Mouse (Mus musculus) E14TG2a.4 (cell line): ENCODE data around the gene Ush1g.

Experiments used
- H3K27me3 ChIP-seq: 2 replicates; pipeline ENCODE4 v1.6.1; 2014; ENCODE audit warnings: low read length, control low read depth; ENCODE audit not compliant: insufficient read depth
- H3K36me3 ChIP-seq: 2 replicates; pipeline ENCODE4 v1.6.1; 2014; ENCODE audit warnings: low read length, control low read depth; ENCODE audit not compliant: insufficient read depth
- H3K4me1 ChIP-seq: replicated peaks from 2 replicates; pipeline ENCODE4 v1.6.1; 2014; ENCODE audit warnings: low read depth, low read length, control low read depth
- H3K4me3 ChIP-seq: replicated peaks from 2 replicates; pipeline ENCODE4 v1.5.1; 2014; ENCODE audit warnings: mild to moderate bottlenecking, low read length
- H3K9me3 ChIP-seq: 2 replicates; pipeline ENCODE4 v1.6.1; 2014; ENCODE audit warnings: low read length, control low read depth
- CTCF ChIP-seq: conservative IDR thresholded peaks from 2 replicates; pipeline ENCODE4 v1.5.1; 2014; ENCODE audit warnings: low read length
- NANOG ChIP-seq: IDR thresholded peaks from 2 replicates; pipeline ENCODE4 v1.6.1; 2014; ENCODE audit warnings: borderline replicate concordance, low read length, mixed read lengths
- POU5F1 ChIP-seq: IDR thresholded peaks from 2 replicates; pipeline ENCODE4 v1.6.1; 2014; ENCODE audit warnings: low read length, borderline replicate concordance

The Ush1g gene

DNA sequence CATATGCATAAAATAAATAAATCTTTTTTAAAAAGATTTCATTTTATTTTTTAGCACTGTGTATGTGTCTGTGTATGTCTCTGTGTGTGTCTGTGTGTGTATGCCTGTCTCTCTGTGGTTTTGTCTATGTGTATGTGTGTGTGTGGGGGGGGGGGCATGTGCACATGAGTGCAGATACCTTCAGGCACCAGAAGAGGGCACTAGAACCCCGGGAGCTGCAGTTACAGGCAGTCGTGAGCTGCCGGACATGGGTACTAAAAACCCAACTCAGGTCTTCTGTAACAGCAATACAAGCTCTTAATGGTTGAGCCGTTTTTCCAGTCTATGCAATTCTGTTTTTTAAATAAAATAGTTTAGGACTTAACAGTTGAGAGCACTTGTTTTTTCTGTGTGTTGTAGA, 21.1 kb downstream of the Ush1g start:
- peaks cover 24% of the 10 kb centered on the region for H3K4me1 ChIP-seq
- peaks cover 54% of the 10 kb centered on the region for H3K27me3 ChIP-seq
- no peak for TF ChIP-seq NANOG
- no peak for TF ChIP-seq POU5F1
- peak; percentile 54 for TF ChIP-seq CTCF
- no peaks in the 10 kb centered on the region for H3K36me3 ChIP-seq
- no peaks in the 10 kb centered on the region for H3K9me3 ChIP-seq
- no peak overlapping the region for H3K4me3 ChIP-seq

DNA sequence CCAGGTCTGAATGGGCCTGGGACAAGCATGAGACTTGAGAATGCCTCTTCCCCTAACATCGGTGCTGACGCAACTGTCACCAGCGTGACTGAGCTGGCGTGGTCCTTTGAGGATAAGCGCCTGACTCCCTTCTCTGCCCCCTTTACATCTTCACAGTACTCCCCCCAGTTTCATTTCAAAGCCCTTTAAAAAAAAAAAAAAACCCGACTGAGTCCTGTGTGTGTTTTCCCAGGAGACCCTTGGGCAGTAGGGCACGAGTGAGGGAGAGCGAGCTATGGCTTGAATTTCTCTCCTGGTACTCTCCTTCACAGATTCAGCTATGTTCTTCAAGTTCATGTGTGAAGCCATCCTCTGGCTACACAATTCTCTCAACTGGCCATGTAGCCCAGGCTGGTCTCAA, 23.7 kb downstream of the Ush1g start:
- TF ChIP-seq POU5F1 (no peak), NANOG (no peak), CTCF (no peak)
- Histone ChIP-seq H3K36me3 (no peaks in the 10 kb centered on the region), H3K9me3 (no peaks in the 10 kb centered on the region), H3K4me1 (peaks cover 40% of the 10 kb centered on the region), H3K27me3 (peaks cover 46% of the 10 kb centered on the region), H3K4me3 (0 out of 2 replicates have a peak overlapping the region, but pooled peaks have one; percentile 76)

- Histone ChIP-seq H3K27me3 (peaks cover 46% of the 10 kb centered on the region), H3K36me3 (no peaks in the 10 kb centered on the region), H3K4me1 (peaks cover 48% of the 10 kb centered on the region), H3K9me3 (no peaks in the 10 kb centered on the region), H3K4me3 (peak within 1 kb of the TSS; percentile 76)
- TF ChIP-seq POU5F1 = no peak
- no peak for TF ChIP-seq CTCF
- no peak for TF ChIP-seq NANOG
These were observed 24.5 kb downstream of the Ush1g start, which contains the start of gene Fads6 for GRCm38 (mm10) chr11:115297214-115297826. Gene Fads6 (minus strand): TSS chr11:115297663.

GRCm38 (mm10) chr11:115296471-115297210, 25.2 kb downstream of the Ush1g start:
- H3K36me3 ChIP-seq = no peaks in the 10 kb centered on the region
- H3K27me3 ChIP-seq = peaks cover 46% of the 10 kb centered on the region
- no peak for TF ChIP-seq POU5F1
- TF ChIP-seq CTCF = no peak
- no peak for TF ChIP-seq NANOG
- H3K4me1 ChIP-seq = peaks cover 54% of the 10 kb centered on the region
- peak overlapping the region; percentile 76 for H3K4me3 ChIP-seq
- no peaks in the 10 kb centered on the region for H3K9me3 ChIP-seq

- H3K4me3 ChIP-seq = no peak overlapping the region
- peaks cover 46% of the 10 kb centered on the region for H3K27me3 ChIP-seq
- no peaks in the 10 kb centered on the region for H3K36me3 ChIP-seq
- H3K4me1 ChIP-seq = peaks cover 61% of the 10 kb centered on the region
- H3K9me3 ChIP-seq = no peaks in the 10 kb centered on the region
- no peak for TF ChIP-seq NANOG
- no peak for TF ChIP-seq CTCF
- TF ChIP-seq POU5F1 = no peak
These were observed 25.9 kb downstream of the Ush1g start for GRCm38 (mm10) chr11:115295939-115296338.

GRCm38 (mm10) chr11:115292631-115293375, 29.0 kb downstream of the Ush1g start:
- H3K4me1 ChIP-seq = peaks cover 64% of the 10 kb centered on the region
- H3K27me3 ChIP-seq = peaks cover 22% of the 10 kb centered on the region
- H3K36me3 ChIP-seq = no peaks in the 10 kb centered on the region
- no peaks in the 10 kb centered on the region for H3K9me3 ChIP-seq
- no peak overlapping the region for H3K4me3 ChIP-seq
- TF ChIP-seq POU5F1 (no peak), NANOG (no peak), CTCF (no peak)

- TF ChIP-seq POU5F1 (no peak), CTCF (no peak), NANOG (no peak)
These were observed 30.3 kb downstream of the Ush1g start for GRCm38 (mm10) chr11:115291503-115291902.

GRCm38 (mm10) chr11:115290919-115291318, 30.9 kb downstream of the Ush1g start:
- no peak overlapping the region for H3K4me3 ChIP-seq
- TF ChIP-seq POU5F1 (no peak), CTCF (no peak), NANOG (no peak)
- H3K9me3 ChIP-seq = no peaks in the 10 kb centered on the region
- H3K27me3 ChIP-seq = peaks cover 4% of the 10 kb centered on the region; the same call in 1 of the 2 replicates
- H3K4me1 ChIP-seq = peaks cover 64% of the 10 kb centered on the region
- no peaks in the 10 kb centered on the region for H3K36me3 ChIP-seq

More at GRCm38 (mm10) chr11:115291503-115291902, 30.3 kb downstream of the Ush1g start:
- Histone ChIP-seq H3K4me3 (no peak overlapping the region), H3K36me3 (no peaks in the 10 kb centered on the region), H3K27me3 (peaks cover 9% of the 10 kb centered on the region), H3K4me1 (peaks cover 64% of the 10 kb centered on the region), H3K9me3 (no peaks in the 10 kb centered on the region)
